Mouse (Mus musculus): Measurements from ENCODE around the gene Siah1a. TPM values are rescaled to one million over a fixed set of nuclear protein-coding genes. Genes with fewer than 3 reads are reported as not detected.
A peak's percentile ranks its signal among the peaks of the same experiment; 100 is the strongest.

Gene Siah1a
- 10 to 100 TPM; 16.3 to 17.7 TPM for total RNA-seq (2021)
- polyA plus RNA-seq (2012; rRNA removed): 10.9 and 12.5 TPM in 2 replicates
- long read RNA-seq, transcript Siah1a-201 (2 exons, 1,968 nt): major isoform, 14 of 16 reads
- long read RNA-seq, partial matches to known transcripts: 0 of 16 reads
- long read RNA-seq, other reads (novel, unspliced or antisense): 2 of 16 reads

- DNase-seq: peak; percentile 84
Measured at GRCm38 (mm10) chr8:86745221-86745934, at the start of gene Siah1a, which contains the start of gene Gm10638. Siah1a (minus strand) TSS chr8:86745934. Gm10638 (plus strand) TSS chr8:86745699.

- DNase-seq: no peak
Measured at GRCm38 (mm10) chr8:86794716-86795115, 49.0 kb upstream of the Siah1a start.

GRCm38 (mm10) chr8:86791542-86791941 is 45.8 kb upstream of the Siah1a start:
- DNase-seq: no peak

GRCm38 (mm10) chr8:86789576-86789975 is 43.8 kb upstream of the Siah1a start:
- no peak for DNase-seq

- DNase-seq: peak; percentile 67
Measured at GRCm38 (mm10) chr8:86787891-86788420, 42.2 kb upstream of the Siah1a start.

- no peak for DNase-seq
Measured at GRCm38 (mm10) chr8:86786498-86786897, 40.8 kb upstream of the Siah1a start.

- no peak for DNase-seq
Measured at GRCm38 (mm10) chr8:86781094-86781493, 35.4 kb upstream of the Siah1a start.

GRCm38 (mm10) chr8:86779207-86779606 is 33.5 kb upstream of the Siah1a start:
- DNase-seq: no peak

GRCm38 (mm10) chr8:86769945-86770715 is 24.4 kb upstream of the Siah1a start:
- no peak for DNase-seq

- peak; percentile 87 for DNase-seq
Measured at GRCm38 (mm10) chr8:86768499-86768898, 22.8 kb upstream of the Siah1a start.

GRCm38 (mm10) chr8:86766548-86767211 is 20.9 kb upstream of the Siah1a start:
- DNase-seq: peak; percentile 50

- DNase-seq: no peak
Measured at GRCm38 (mm10) chr8:86765669-86766068, 19.9 kb upstream of the Siah1a start.

- DNase-seq: no peak
Measured at GRCm38 (mm10) chr8:86765155-86765554, 19.4 kb upstream of the Siah1a start.

GRCm38 (mm10) chr8:86762806-86763205 is 17.1 kb upstream of the Siah1a start:
- DNase-seq: no peak

- no peak for DNase-seq
Measured at GRCm38 (mm10) chr8:86760746-86761145, 15.0 kb upstream of the Siah1a start.

GRCm38 (mm10) chr8:86759090-86759491 is 13.4 kb upstream of the Siah1a start:
- DNase-seq: no peak

- no peak for DNase-seq
Measured at GRCm38 (mm10) chr8:86758651-86759050, 12.9 kb upstream of the Siah1a start.

- DNase-seq: peak; percentile 73
Measured at GRCm38 (mm10) chr8:86756948-86757733, 11.4 kb upstream of the Siah1a start.

- no peak for DNase-seq
Measured at GRCm38 (mm10) chr8:86749842-86750241, 4.1 kb upstream of the Siah1a start.

- DNase-seq: peak; percentile 61
Measured at GRCm38 (mm10) chr8:86746511-86746910, 777 bp upstream of the Siah1a start.

GRCm38 (mm10) chr8:86745935-86746441 is 254 bp upstream of the Siah1a start:
- DNase-seq: peak; percentile 98

Data from adrenal gland, adult 2 months (tissue).